13 mouse cellular contexts compared by ENCODE assay signal in genomic region chr19:57367201-57367600, GRCm38 (mm10). TPM values are rescaled to one million over a fixed set of nuclear protein-coding genes. Genes with fewer than 3 reads are reported as not detected.
A peak's percentile ranks its signal among the peaks of the same experiment; 100 is the strongest.
DNase-seq lines count a peak whose midpoint lies in the region; ATAC-seq and TF ChIP-seq lines count a peak whose summit lies in the region.
"Had no signal": no experiment of that assay in that cellular context is flagged by ENCODE, and none has a peak within 500 bp of the region (broad histone marks: within the 10 kb centered on the region; RNA-seq: fewer than 3 reads in every experiment).

No protein-coding gene starts in this region.

- H3K9me3 ChIP-seq in intestine, embryonic 15.5 days = no peaks in the 10 kb centered on the region

- no peak overlapping the region for H3K9ac ChIP-seq in intestine, embryonic 15.5 days

- H3K4me2 ChIP-seq in intestine, embryonic 15.5 days (replicated peaks) = no peak overlapping the region

- H3K27me3 ChIP-seq in intestine, embryonic 15.5 days (replicated peaks) = no peaks in the 10 kb centered on the region

- peaks cover 41% of the 10 kb centered on the region for H3K4me1 ChIP-seq in intestine, embryonic 15.5 days (replicated peaks)

- peaks cover 11% of the 10 kb centered on the region for H3K36me3 ChIP-seq in intestine, embryonic 15.5 days

- peak overlapping the region; percentile 74 for H3K27ac ChIP-seq in gastrocnemius, adult 2 months
- no peak overlapping the region for H3K27ac ChIP-seq in intestine, embryonic 15.5 days
- H3K27ac ChIP-seq: macrophage had no signal

- no peak for TF ChIP-seq CTCF in gastrocnemius, adult 2 months (IDR thresholded peaks at IDR 0.05)

- peak; percentile 49 for DNase-seq in gastrocnemius, adult 2 months
- no peak for DNase-seq in gastrocnemius, adult 8-10 months (ENCODE audit: low spot score in 2 of 2)
- DNase-seq in ES-CJ7 (ENCODE audit: low read depth, low spot score) = peak; percentile 22
- DNase-seq in lung, postnatal 36 days = peak; percentile 83
- DNase-seq in layer of hippocampus, postnatal 10 days (ENCODE audit: low spot score in 2 of 2) = no peak
- DNase-seq in B cell, adult 2 months = no peak
- no peak for DNase-seq in left cerebral cortex, postnatal 14 days (ENCODE audit: low spot score in 2 of 2)
- DNase-seq: embryo, embryonic 11 days; layer of hippocampus, postnatal 36 days; right cerebral cortex, postnatal 4 days; thymus, postnatal 14 days had no signal

- H3K4me3 ChIP-seq in gastrocnemius, adult 2 months = no peak overlapping the region
- no peak overlapping the region for H3K4me3 ChIP-seq in intestine, embryonic 15.5 days (replicated peaks)

- 62% methylated on average over 4 of the region's 4 CpGs for WGBS in intestine, embryonic 15.5 days

- intact Hi-C loops in gastrocnemius, adult 2 months (cut with DNase I) = loop anchor here (10.0 kb wide), 1 partner anchor 552 kb away; no protein-coding TSS in a partner anchor
- intact Hi-C loops in left cerebral cortex, postnatal 14 days (cut with DNase I) = no loop called here

- peak; percentile 69 for ATAC-seq in intestine, embryonic 15.5 days

RNA-seq across cellular contexts. Expression of gene Fam160b1, which starts 6.7 kb away (rescaled TPM):
- 10 to 100 TPM; 12.0 to 17.4 TPM for total RNA-seq in gastrocnemius, adult 2 months (2021)
- total RNA-seq in gastrocnemius, adult 8-10 months (2022) = 10 to 100 TPM in 3 of 4 experiments, 1 to 10 TPM in 1; 10.0 to 12.1 (median 12.0) TPM
- polyA plus RNA-seq in intestine, embryonic 15.5 days (2015; fragmentation: Nextera tagmentation; extraction: Ambion mirVana) = 11.7 and 12.8 TPM in 2 replicates
- total RNA-seq in layer of hippocampus, postnatal 10 days (2021) = 10 to 100 TPM; 21.5 to 23.1 TPM
- 10 to 100 TPM; 22.6 to 23.5 TPM for total RNA-seq in left cerebral cortex, postnatal 14 days (2021)

RNA-seq across cellular contexts. Expression of gene Ablim1, which starts 52.5 kb away (rescaled TPM):
- 10 to 100 TPM; 38.5 to 56.1 TPM for total RNA-seq in gastrocnemius, adult 2 months (2021)
- total RNA-seq in gastrocnemius, adult 8-10 months (2022) = 10 to 100 TPM; 37.8 to 51.1 (median 48.1) TPM
- 28.0 and 31.2 TPM in 2 replicates for polyA plus RNA-seq in intestine, embryonic 15.5 days (2015; fragmentation: Nextera tagmentation; extraction: Ambion mirVana)
- 10 to 100 TPM; 81.9 to 87.6 TPM for total RNA-seq in layer of hippocampus, postnatal 10 days (2021)
- total RNA-seq in left cerebral cortex, postnatal 14 days (2021) = 100 to 1,000 TPM; 105 to 120 TPM

Comparison
In these comparisons a context has a peak if more than half of its experiments do, and no peak if none do; other contexts are left out.
1. DNase-seq: peak in gastrocnemius, adult 2 months (single experiment), ES-CJ7 (single experiment) and lung, postnatal 36 days (single experiment); none in gastrocnemius, adult 8-10 months (0 of 2), layer of hippocampus, postnatal 10 days (0 of 2), B cell, adult 2 months (0 of 2) and left cerebral cortex, postnatal 14 days (0 of 2).